Mouse (Mus musculus): ENCODE data around the gene Hmgb1. TPM values are rescaled to one million over a fixed set of nuclear protein-coding genes. Genes with fewer than 3 reads are reported as not detected.

The Hmgb1 gene
- polyA plus RNA-seq, 1 experiment from 2014 or later: 1,770 TPM

DNA sequence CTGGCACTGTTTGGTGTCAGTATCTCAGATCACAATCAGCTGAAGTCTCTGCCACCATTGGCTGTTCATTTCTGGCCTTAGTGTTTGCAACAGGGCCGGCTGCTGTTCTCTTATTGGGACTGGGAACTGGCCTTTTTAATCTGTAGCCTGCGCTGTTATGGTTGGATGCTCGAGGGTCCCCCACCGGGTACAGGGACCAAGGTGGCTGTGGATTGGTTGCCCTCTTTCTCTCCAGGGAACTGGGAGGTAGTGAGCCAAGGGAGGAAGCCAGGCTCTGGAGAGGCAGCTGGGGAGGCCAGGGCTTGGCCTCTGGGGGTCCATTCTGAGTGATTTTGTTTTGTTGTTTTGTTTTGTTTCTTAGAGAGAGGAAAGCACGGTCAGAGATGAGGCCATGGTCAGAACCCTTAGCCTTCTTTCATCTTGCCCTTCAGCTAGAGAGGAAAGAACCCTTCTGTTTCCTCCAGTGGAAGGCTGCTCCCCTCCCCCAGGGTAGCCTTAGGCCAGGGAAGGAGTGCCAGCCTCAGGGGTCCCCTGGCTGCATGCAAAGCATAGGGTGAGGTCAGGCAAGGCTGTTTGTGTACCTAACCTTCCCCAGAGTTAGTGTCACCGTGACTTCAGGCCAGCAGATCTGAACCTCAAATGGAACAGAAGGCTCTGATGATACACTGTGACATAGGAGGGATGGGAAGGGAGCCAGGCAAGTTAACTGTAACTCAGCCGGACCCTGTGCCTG, 66.3 kb downstream of the Hmgb1 start:
- no peak for ATAC-seq (ENCODE audit: insufficient number of reproducible peaks, insufficient read depth, low FRiP score, low TSS enrichment)
- no peaks in the 10 kb centered on the region for H3K36me3 ChIP-seq
- no peak overlapping the region for H3K9ac ChIP-seq
- no peak overlapping the region for H3K4me2 ChIP-seq (replicated peaks)
- no peak overlapping the region for H3K27ac ChIP-seq
- H3K9me3 ChIP-seq: no peaks in the 10 kb centered on the region
- 26% methylated on average over 7 of the region's 7 CpGs for WGBS
- peaks cover 18% of the 10 kb centered on the region for H3K4me1 ChIP-seq
- H3K27me3 ChIP-seq: no peaks in the 10 kb centered on the region
- H3K4me3 ChIP-seq: no peak overlapping the region

GRCm38 (mm10) chr5:149114587-149114986, 69.7 kb downstream of the Hmgb1 start:
- H3K9me3 ChIP-seq: no peaks in the 10 kb centered on the region
- H3K36me3 ChIP-seq: no peaks in the 10 kb centered on the region
- H3K4me3 ChIP-seq: no peak overlapping the region
- peaks cover 18% of the 10 kb centered on the region for H3K4me1 ChIP-seq
- WGBS: 44% methylated on average over 9 of the region's 9 CpGs
- H3K4me2 ChIP-seq (replicated peaks): no peak overlapping the region
- H3K27me3 ChIP-seq: no peaks in the 10 kb centered on the region
- no peak overlapping the region for H3K9ac ChIP-seq
- no peak overlapping the region for H3K27ac ChIP-seq
- ATAC-seq (ENCODE audit: insufficient number of reproducible peaks, insufficient read depth, low FRiP score, low TSS enrichment): no peak

DNA sequence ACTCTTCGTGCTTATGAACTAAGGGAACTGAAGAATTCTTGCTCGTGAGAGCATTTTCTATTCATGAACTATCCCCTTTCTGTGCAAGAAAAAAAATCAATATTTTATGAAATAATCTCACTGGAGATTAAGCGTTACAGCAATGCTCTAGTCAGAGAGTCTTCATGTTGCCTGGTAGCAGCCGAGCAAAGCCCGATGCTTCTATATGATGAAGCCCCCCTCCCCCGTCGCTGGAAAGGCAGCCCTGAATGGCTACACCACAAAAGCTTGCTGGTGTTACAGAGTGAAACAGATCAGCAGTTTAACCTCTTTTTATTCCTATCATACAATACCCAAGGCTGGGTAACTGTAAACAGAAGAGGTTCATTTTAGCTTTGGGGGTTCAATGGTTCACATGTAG, 70.3 kb downstream of the Hmgb1 start:
- Histone ChIP-seq H3K27me3 (no peaks in the 10 kb centered on the region), H3K27ac (no peak overlapping the region), H3K4me3 (no peak overlapping the region), H3K9ac (no peak overlapping the region), H3K4me1 (peaks cover 18% of the 10 kb centered on the region), H3K36me3 (no peaks in the 10 kb centered on the region), H3K9me3 (no peaks in the 10 kb centered on the region), H3K4me2 (replicated peaks) (no peak overlapping the region)
- no peak for ATAC-seq (ENCODE audit: insufficient number of reproducible peaks, insufficient read depth, low FRiP score, low TSS enrichment)
- WGBS: 75% methylated on average over 7 of the region's 7 CpGs

DNA sequence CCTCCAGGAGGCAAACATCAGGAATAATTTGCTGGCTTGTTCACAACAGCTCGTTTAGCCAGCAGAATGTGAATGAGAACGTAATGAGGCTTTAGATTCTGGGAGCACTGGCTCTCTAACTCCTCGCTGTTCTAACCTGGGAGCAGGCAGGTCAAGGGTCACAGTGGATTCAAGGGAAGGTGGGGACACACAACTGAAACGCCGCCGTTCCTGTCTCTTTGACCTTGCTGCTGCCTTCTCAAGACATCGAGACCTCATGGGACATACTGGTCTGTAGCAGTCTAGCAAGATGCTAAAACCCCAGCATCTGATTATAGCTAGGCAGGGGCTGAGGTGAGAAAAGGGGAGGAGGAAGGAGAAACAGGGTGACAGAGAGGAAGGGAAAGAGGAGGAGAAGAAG, 70.8 kb downstream of the Hmgb1 start:
- no peak overlapping the region for H3K4me2 ChIP-seq (replicated peaks)
- no peak overlapping the region for H3K4me3 ChIP-seq
- ATAC-seq (ENCODE audit: insufficient number of reproducible peaks, insufficient read depth, low FRiP score, low TSS enrichment): no peak
- no peaks in the 10 kb centered on the region for H3K27me3 ChIP-seq
- 63% methylated on average over 7 of the region's 7 CpGs for WGBS
- no peaks in the 10 kb centered on the region for H3K9me3 ChIP-seq
- H3K36me3 ChIP-seq: no peaks in the 10 kb centered on the region
- H3K9ac ChIP-seq: no peak overlapping the region
- peaks cover 18% of the 10 kb centered on the region for H3K4me1 ChIP-seq
- H3K27ac ChIP-seq: no peak overlapping the region

DNA sequence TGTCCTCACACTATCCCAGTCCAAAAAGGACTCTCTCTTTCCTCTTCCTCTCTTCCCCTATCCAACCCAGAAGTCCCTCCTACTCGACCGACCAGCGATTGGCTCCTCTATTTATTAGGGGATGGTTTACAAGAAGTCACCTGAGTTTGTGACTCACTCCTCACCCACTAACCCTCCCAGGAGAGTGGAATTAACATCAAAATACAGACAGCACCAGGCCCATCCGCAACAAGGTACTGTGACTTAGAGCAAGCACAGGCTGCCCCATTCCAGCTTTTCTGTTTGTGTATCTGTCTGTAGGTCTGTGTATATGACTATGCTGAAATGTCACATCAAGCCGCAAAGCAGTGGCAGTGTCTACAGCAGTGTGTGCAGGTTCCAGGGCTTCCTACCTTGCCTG, 71.7 kb downstream of the Hmgb1 start:
- H3K4me2 ChIP-seq (replicated peaks): no peak overlapping the region
- no peak for ATAC-seq (ENCODE audit: insufficient number of reproducible peaks, insufficient read depth, low FRiP score, low TSS enrichment)
- H3K9me3 ChIP-seq: no peaks in the 10 kb centered on the region
- peaks cover 11% of the 10 kb centered on the region for H3K4me1 ChIP-seq
- H3K9ac ChIP-seq: no peak overlapping the region
- H3K27ac ChIP-seq: no peak overlapping the region
- WGBS: 81% methylated on average over 5 of the region's 5 CpGs
- no peak overlapping the region for H3K4me3 ChIP-seq
- H3K27me3 ChIP-seq: no peaks in the 10 kb centered on the region
- no peaks in the 10 kb centered on the region for H3K36me3 ChIP-seq

GRCm38 (mm10) chr5:149109220-149109619, 75.1 kb downstream of the Hmgb1 start:
- H3K4me1 ChIP-seq: peaks cover 2% of the 10 kb centered on the region
- no peak overlapping the region for H3K9ac ChIP-seq
- ATAC-seq (ENCODE audit: insufficient number of reproducible peaks, insufficient read depth, low FRiP score, low TSS enrichment): no peak
- no peak overlapping the region for H3K4me2 ChIP-seq (replicated peaks)
- WGBS: 74% methylated on average over 3 of the region's 3 CpGs
- H3K9me3 ChIP-seq: no peaks in the 10 kb centered on the region
- H3K27ac ChIP-seq: no peak overlapping the region
- no peaks in the 10 kb centered on the region for H3K36me3 ChIP-seq
- H3K4me3 ChIP-seq: no peak overlapping the region
- H3K27me3 ChIP-seq: no peaks in the 10 kb centered on the region

DNA sequence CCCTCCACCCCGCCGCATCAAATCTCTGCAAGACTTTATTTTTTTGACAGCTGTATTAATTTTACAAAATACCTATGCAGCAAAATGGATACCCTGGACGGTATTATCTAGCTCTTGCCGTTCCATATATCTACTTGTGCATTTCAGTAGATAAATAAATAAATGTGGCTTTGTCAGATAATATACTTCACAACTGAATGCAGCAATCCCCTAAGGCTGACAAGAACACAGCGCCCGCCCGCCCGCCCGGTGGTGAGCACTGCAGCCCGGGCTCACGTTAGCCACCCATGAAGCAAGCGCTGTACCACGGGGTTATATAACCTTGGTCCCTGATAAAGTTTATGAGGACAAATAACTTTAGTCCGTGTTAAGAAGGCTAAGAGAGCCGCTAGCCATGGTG, 76.1 kb downstream of the Hmgb1 start:
- no peak overlapping the region for H3K27ac ChIP-seq
- no peak for ATAC-seq (ENCODE audit: insufficient number of reproducible peaks, insufficient read depth, low FRiP score, low TSS enrichment)
- WGBS: 87% methylated on average over 15 of the region's 15 CpGs
- H3K36me3 ChIP-seq: no peaks in the 10 kb centered on the region
- H3K4me3 ChIP-seq: no peak overlapping the region
- H3K4me1 ChIP-seq: no peaks in the 10 kb centered on the region
- no peaks in the 10 kb centered on the region for H3K9me3 ChIP-seq
- no peak overlapping the region for H3K4me2 ChIP-seq (replicated peaks)
- H3K9ac ChIP-seq: no peak overlapping the region
- H3K27me3 ChIP-seq: no peaks in the 10 kb centered on the region

GRCm38 (mm10) chr5:149107566-149107965, 76.7 kb downstream of the Hmgb1 start:
- no peaks in the 10 kb centered on the region for H3K27me3 ChIP-seq
- H3K9ac ChIP-seq: no peak overlapping the region
- H3K9me3 ChIP-seq: no peaks in the 10 kb centered on the region
- H3K27ac ChIP-seq: no peak overlapping the region
- H3K36me3 ChIP-seq: no peaks in the 10 kb centered on the region
- no peak overlapping the region for H3K4me2 ChIP-seq (replicated peaks)
- H3K4me3 ChIP-seq: no peak overlapping the region
- no peaks in the 10 kb centered on the region for H3K4me1 ChIP-seq
- 70% methylated on average over 3 of the region's 3 CpGs for WGBS
- ATAC-seq (ENCODE audit: insufficient number of reproducible peaks, insufficient read depth, low FRiP score, low TSS enrichment): no peak

GRCm38 (mm10) chr5:149104096-149104725, 80.1 kb downstream of the Hmgb1 start:
- Histone ChIP-seq H3K4me2 (replicated peaks) (no peak overlapping the region), H3K27me3 (no peaks in the 10 kb centered on the region), H3K9me3 (no peaks in the 10 kb centered on the region), H3K36me3 (no peaks in the 10 kb centered on the region), H3K4me1 (no peaks in the 10 kb centered on the region), H3K27ac (no peak overlapping the region), H3K4me3 (no peak overlapping the region), H3K9ac (no peak overlapping the region)
- WGBS: 82% methylated on average over 8 of the region's 8 CpGs
- ATAC-seq (ENCODE audit: insufficient number of reproducible peaks, insufficient read depth, low FRiP score, low TSS enrichment): no peak

DNA sequence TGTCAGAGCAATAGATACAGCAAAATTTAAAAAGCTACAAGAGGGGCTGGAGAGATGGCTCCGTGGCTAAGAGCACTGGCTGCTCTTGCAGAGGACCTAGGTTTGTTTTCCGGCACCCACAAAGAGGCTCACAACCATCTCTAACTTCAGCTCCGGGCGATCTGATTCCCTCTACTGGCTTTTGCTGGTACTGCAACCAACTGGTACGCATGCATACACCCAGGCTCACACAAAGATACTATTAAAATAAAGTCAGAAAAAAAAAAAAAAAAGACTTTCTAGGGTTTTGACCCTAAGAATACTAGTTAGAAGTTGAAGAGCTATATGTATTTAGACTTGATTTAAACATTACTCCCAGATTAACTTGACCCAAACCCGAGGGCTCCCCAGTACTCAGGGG, 82.4 kb downstream of the Hmgb1 start:
- no peak overlapping the region for H3K9ac ChIP-seq
- H3K27ac ChIP-seq: no peak overlapping the region
- no peaks in the 10 kb centered on the region for H3K36me3 ChIP-seq
- H3K27me3 ChIP-seq: no peaks in the 10 kb centered on the region
- no peak for ATAC-seq (ENCODE audit: insufficient number of reproducible peaks, insufficient read depth, low FRiP score, low TSS enrichment)
- H3K9me3 ChIP-seq: no peaks in the 10 kb centered on the region
- no peaks in the 10 kb centered on the region for H3K4me1 ChIP-seq
- 81% methylated on average over 6 of the region's 6 CpGs for WGBS
- H3K4me2 ChIP-seq (replicated peaks): no peak overlapping the region
- no peak overlapping the region for H3K4me3 ChIP-seq

GRCm38 (mm10) chr5:149100091-149100490, 84.2 kb downstream of the Hmgb1 start:
- no peaks in the 10 kb centered on the region for H3K4me1 ChIP-seq
- H3K9me3 ChIP-seq: no peaks in the 10 kb centered on the region
- no peak overlapping the region for H3K4me3 ChIP-seq
- H3K36me3 ChIP-seq: no peaks in the 10 kb centered on the region
- no peak overlapping the region for H3K27ac ChIP-seq
- no peak overlapping the region for H3K9ac ChIP-seq
- ATAC-seq (ENCODE audit: insufficient number of reproducible peaks, insufficient read depth, low FRiP score, low TSS enrichment): no peak
- H3K27me3 ChIP-seq: no peaks in the 10 kb centered on the region
- no peak overlapping the region for H3K4me2 ChIP-seq (replicated peaks)
- WGBS: 54% methylated on average over 3 of the region's 3 CpGs

GRCm38 (mm10) chr5:149099009-149099408, 85.3 kb downstream of the Hmgb1 start:
- H3K4me3 ChIP-seq: no peak overlapping the region
- H3K36me3 ChIP-seq: no peaks in the 10 kb centered on the region
- H3K9me3 ChIP-seq: no peaks in the 10 kb centered on the region
- ATAC-seq (ENCODE audit: insufficient number of reproducible peaks, insufficient read depth, low FRiP score, low TSS enrichment): no peak
- H3K9ac ChIP-seq: no peak overlapping the region
- no peak overlapping the region for H3K27ac ChIP-seq
- WGBS: 88% methylated on average over 1 of the region's 1 CpGs
- H3K27me3 ChIP-seq: no peaks in the 10 kb centered on the region
- no peak overlapping the region for H3K4me2 ChIP-seq (replicated peaks)
- H3K4me1 ChIP-seq: no peaks in the 10 kb centered on the region

Measured in embryonic facial prominence, embryonic 12.5 days (tissue).